Mouse (Mus musculus): Measurements from ENCODE around the gene Nln. TPM values are rescaled to one million over a fixed set of nuclear protein-coding genes. Genes with fewer than 3 reads are reported as not detected.

Nln gene
- polyA plus RNA-seq, 1 experiment from 2014 or later = 21.5 TPM

- WGBS = 2% methylated on average over 24 of the region's 24 CpGs
- Histone ChIP-seq H3K27ac (replicated peaks; ENCODE audit: low read depth, low read length) (peak overlapping the region; percentile 48; the same call in 1 of the 2 replicates), H3K4me3 (ENCODE audit: low read depth, low read length) (peak overlapping the region; percentile 59), H3K36me3 (ENCODE audit: control insufficient read depth, insufficient read depth, low read length) (0 out of 2 replicates have a peak, but pooled peaks cover 11% of the 10 kb centered on the region), H3K9me3 (ENCODE audit: control insufficient read depth, low read length) (peaks cover 8% of the 10 kb centered on the region; the same call in 1 of the 2 replicates), H3K27me3 (replicated peaks; ENCODE audit: control insufficient read depth, insufficient read depth, low read length) (no peaks in the 10 kb centered on the region), H3K4me1 (ENCODE audit: control insufficient read depth, insufficient read depth, low read length) (peaks cover 5% of the 10 kb centered on the region), H3K4me2 (ENCODE audit: low read depth, low read length) (peak overlapping the region; percentile 100), H3K9ac (ENCODE audit: low read depth, low read length) (peak overlapping the region; percentile 74)
- DNase-seq (ENCODE audit: low spot score) = peak; percentile 16
- no peak; the same call in 1 of the 2 replicates for ATAC-seq (ENCODE audit: low read depth)
Measured at GRCm38 (mm10) chr13:104108651-104109287, 645 bp downstream of the Nln start.

- no peak overlapping the region for H3K27ac ChIP-seq (replicated peaks; ENCODE audit: low read depth, low read length)
- no peaks in the 10 kb centered on the region for H3K27me3 ChIP-seq (replicated peaks; ENCODE audit: control insufficient read depth, insufficient read depth, low read length)
- no peak overlapping the region for H3K4me2 ChIP-seq (ENCODE audit: low read depth, low read length)
Measured at GRCm38 (mm10) chr13:104101606-104102235, 7.7 kb downstream of the Nln start.

GRCm38 (mm10) chr13:104100416-104100815 is 9.0 kb downstream of the Nln start:
- no peak for DNase-seq (ENCODE audit: low spot score)
- H3K27ac ChIP-seq (replicated peaks; ENCODE audit: low read depth, low read length) = no peak overlapping the region
- no peak overlapping the region for H3K9ac ChIP-seq (ENCODE audit: low read depth, low read length)
- no peaks in the 10 kb centered on the region for H3K4me1 ChIP-seq (ENCODE audit: control insufficient read depth, insufficient read depth, low read length)
- 0 out of 2 replicates have a peak, but pooled peaks cover 12% of the 10 kb centered on the region for H3K36me3 ChIP-seq (ENCODE audit: control insufficient read depth, insufficient read depth, low read length)
- H3K9me3 ChIP-seq (ENCODE audit: control insufficient read depth, low read length) = peaks cover 7% of the 10 kb centered on the region; the same call in 1 of the 2 replicates
- no peak overlapping the region for H3K4me2 ChIP-seq (ENCODE audit: low read depth, low read length)
- no peak for ATAC-seq (ENCODE audit: low read depth)
- WGBS = 82% methylated on average over 4 of the region's 4 CpGs
- H3K4me3 ChIP-seq (ENCODE audit: low read depth, low read length) = no peak overlapping the region
- no peaks in the 10 kb centered on the region for H3K27me3 ChIP-seq (replicated peaks; ENCODE audit: control insufficient read depth, insufficient read depth, low read length)

More at GRCm38 (mm10) chr13:104101606-104102235, 7.7 kb downstream of the Nln start:
- 89% methylated on average over 5 of the region's 5 CpGs for WGBS
- 0 out of 2 replicates have a peak, but pooled peaks cover 12% of the 10 kb centered on the region for H3K36me3 ChIP-seq (ENCODE audit: control insufficient read depth, insufficient read depth, low read length)
- no peak overlapping the region for H3K4me3 ChIP-seq (ENCODE audit: low read depth, low read length)
- no peak for ATAC-seq (ENCODE audit: low read depth)
- H3K4me1 ChIP-seq (ENCODE audit: control insufficient read depth, insufficient read depth, low read length) = no peaks in the 10 kb centered on the region
- H3K9me3 ChIP-seq (ENCODE audit: control insufficient read depth, low read length) = peaks cover 7% of the 10 kb centered on the region; the same call in 1 of the 2 replicates
- no peak for DNase-seq (ENCODE audit: low spot score)
- no peak overlapping the region for H3K9ac ChIP-seq (ENCODE audit: low read depth, low read length)

GRCm38 (mm10) chr13:104097190-104097589 is 12.2 kb downstream of the Nln start:
- Histone ChIP-seq H3K9me3 (ENCODE audit: control insufficient read depth, low read length) (no peaks in the 10 kb centered on the region), H3K4me2 (ENCODE audit: low read depth, low read length) (no peak overlapping the region), H3K27ac (replicated peaks; ENCODE audit: low read depth, low read length) (no peak overlapping the region), H3K27me3 (replicated peaks; ENCODE audit: control insufficient read depth, insufficient read depth, low read length) (no peaks in the 10 kb centered on the region), H3K9ac (ENCODE audit: low read depth, low read length) (no peak overlapping the region), H3K4me3 (ENCODE audit: low read depth, low read length) (no peak overlapping the region), H3K36me3 (ENCODE audit: control insufficient read depth, insufficient read depth, low read length) (no peaks in the 10 kb centered on the region), H3K4me1 (ENCODE audit: control insufficient read depth, insufficient read depth, low read length) (peaks cover 4% of the 10 kb centered on the region; the same call in 1 of the 2 replicates)
- ATAC-seq (ENCODE audit: low read depth) (no peak), DNase-seq (ENCODE audit: low spot score) (no peak)
- WGBS = 96% methylated on average over 7 of the region's 7 CpGs

- DNase-seq (ENCODE audit: low spot score) (no peak), ATAC-seq (ENCODE audit: low read depth) (no peak)
- Histone ChIP-seq H3K4me3 (ENCODE audit: low read depth, low read length) (no peak overlapping the region), H3K36me3 (ENCODE audit: control insufficient read depth, insufficient read depth, low read length) (no peaks in the 10 kb centered on the region), H3K4me2 (ENCODE audit: low read depth, low read length) (no peak overlapping the region), H3K27me3 (replicated peaks; ENCODE audit: control insufficient read depth, insufficient read depth, low read length) (no peaks in the 10 kb centered on the region), H3K27ac (replicated peaks; ENCODE audit: low read depth, low read length) (no peak overlapping the region), H3K4me1 (ENCODE audit: control insufficient read depth, insufficient read depth, low read length) (peaks cover 4% of the 10 kb centered on the region; the same call in 1 of the 2 replicates), H3K9me3 (ENCODE audit: control insufficient read depth, low read length) (no peaks in the 10 kb centered on the region), H3K9ac (ENCODE audit: low read depth, low read length) (no peak overlapping the region)
- 52% methylated on average over 7 of the region's 7 CpGs for WGBS
Measured at GRCm38 (mm10) chr13:104095955-104096354, 13.5 kb downstream of the Nln start.

GRCm38 (mm10) chr13:104094531-104095385 is 14.7 kb downstream of the Nln start:
- Histone ChIP-seq H3K4me1 (ENCODE audit: control insufficient read depth, insufficient read depth, low read length) (peaks cover 4% of the 10 kb centered on the region; the same call in 1 of the 2 replicates), H3K9me3 (ENCODE audit: control insufficient read depth, low read length) (no peaks in the 10 kb centered on the region), H3K27ac (replicated peaks; ENCODE audit: low read depth, low read length) (no peak overlapping the region), H3K27me3 (replicated peaks; ENCODE audit: control insufficient read depth, insufficient read depth, low read length) (no peaks in the 10 kb centered on the region), H3K9ac (ENCODE audit: low read depth, low read length) (no peak overlapping the region), H3K4me3 (ENCODE audit: low read depth, low read length) (no peak overlapping the region), H3K4me2 (ENCODE audit: low read depth, low read length) (no peak overlapping the region), H3K36me3 (ENCODE audit: control insufficient read depth, insufficient read depth, low read length) (no peaks in the 10 kb centered on the region)
- peak; percentile 10 for DNase-seq (ENCODE audit: low spot score)
- no peak for ATAC-seq (ENCODE audit: low read depth)
- 77% methylated on average over 10 of the region's 11 CpGs for WGBS

GRCm38 (mm10) chr13:104091734-104092133 is 17.7 kb downstream of the Nln start:
- 11% methylated on average over 1 of the region's 1 CpGs for WGBS
- Histone ChIP-seq H3K27ac (replicated peaks; ENCODE audit: low read depth, low read length) (no peak overlapping the region), H3K9me3 (ENCODE audit: control insufficient read depth, low read length) (no peaks in the 10 kb centered on the region), H3K4me3 (ENCODE audit: low read depth, low read length) (no peak overlapping the region), H3K27me3 (replicated peaks; ENCODE audit: control insufficient read depth, insufficient read depth, low read length) (no peaks in the 10 kb centered on the region), H3K4me1 (ENCODE audit: control insufficient read depth, insufficient read depth, low read length) (peaks cover 4% of the 10 kb centered on the region; the same call in 1 of the 2 replicates), H3K4me2 (ENCODE audit: low read depth, low read length) (no peak overlapping the region), H3K36me3 (ENCODE audit: control insufficient read depth, insufficient read depth, low read length) (no peaks in the 10 kb centered on the region), H3K9ac (ENCODE audit: low read depth, low read length) (no peak overlapping the region)
- ATAC-seq (ENCODE audit: low read depth) (no peak), DNase-seq (ENCODE audit: low spot score) (no peak)

- Histone ChIP-seq H3K9ac (ENCODE audit: low read depth, low read length) (no peak overlapping the region), H3K9me3 (ENCODE audit: control insufficient read depth, low read length) (no peaks in the 10 kb centered on the region), H3K4me1 (ENCODE audit: control insufficient read depth, insufficient read depth, low read length) (no peaks in the 10 kb centered on the region), H3K4me2 (ENCODE audit: low read depth, low read length) (no peak overlapping the region), H3K27me3 (replicated peaks; ENCODE audit: control insufficient read depth, insufficient read depth, low read length) (no peaks in the 10 kb centered on the region), H3K4me3 (ENCODE audit: low read depth, low read length) (no peak overlapping the region), H3K27ac (replicated peaks; ENCODE audit: low read depth, low read length) (no peak overlapping the region), H3K36me3 (ENCODE audit: control insufficient read depth, insufficient read depth, low read length) (no peaks in the 10 kb centered on the region)
- ATAC-seq (ENCODE audit: low read depth) (peak; percentile 82), DNase-seq (ENCODE audit: low spot score) (peak; percentile 56)
- WGBS = 14% methylated on average over 1 of the region's 1 CpGs
Measured at GRCm38 (mm10) chr13:104089387-104089786, 20.0 kb downstream of the Nln start.

Data from embryonic facial prominence, embryonic 14.5 days (tissue).